Mouse (Mus musculus) midbrain, embryonic 15.5 days (tissue): ENCODE data around the gene Lhfpl3. TPM values are rescaled to one million over a fixed set of nuclear protein-coding genes. Genes with fewer than 3 reads are reported as not detected.

ENCODE experiments used
- ATAC-seq: fragments of 200-750 bp; cut with Nextera tagmentation; replicated peaks from 2 replicates; pipeline ENCODE4 v1.8.0; 2017; ENCODE audit warnings: moderate TSS enrichment
- H3K27ac ChIP-seq: fragments of 300-500 bp; sonication (generic); 2 replicates; pipeline ENCODE4 v1.5.1; 2015; ENCODE audit warnings: mild to moderate bottlenecking, inconsistent platforms
- H3K27me3 ChIP-seq: fragments of 300-500 bp; sonication (generic); replicated peaks from 2 replicates; pipeline ENCODE4 v1.6.1; 2015; ENCODE audit warnings: inconsistent platforms
- H3K36me3 ChIP-seq: fragments of 300-500 bp; sonication (generic); replicated peaks from 2 replicates; pipeline ENCODE4 v1.6.1; 2015; ENCODE audit warnings: inconsistent platforms
- H3K4me1 ChIP-seq: fragments of 300-500 bp; sonication (generic); 2 replicates; pipeline ENCODE4 v1.6.1; 2015; ENCODE audit warnings: inconsistent platforms
- H3K4me2 ChIP-seq: fragments of 300-500 bp; sonication (generic); 2 replicates; pipeline ENCODE4 v1.6.1; 2015; ENCODE audit warnings: inconsistent platforms, mild to moderate bottlenecking, moderate library complexity
- H3K4me3 ChIP-seq: fragments of 300-500 bp; sonication (generic); 2 replicates; pipeline ENCODE4 v1.5.1; 2015; ENCODE audit warnings: mild to moderate bottlenecking, inconsistent platforms
- H3K9ac ChIP-seq: fragments of 300-500 bp; sonication (generic); 2 replicates; pipeline ENCODE4 v1.6.1; 2015; ENCODE audit warnings: mild to moderate bottlenecking, inconsistent platforms
- H3K9me3 ChIP-seq: fragments of 300-500 bp; sonication (generic); 2 replicates; pipeline ENCODE4 v1.6.1; 2016; ENCODE audit warnings: inconsistent platforms
- WGBS: fragments of 180-500 bp; shearing (Covaris S2); methylation state at CpG from one replicate; pipeline ENCODE4 v1.1.7; 2015; ENCODE audit warnings: mixed read lengths; 5-methylcytosine and 5-hydroxymethylcytosine counted together
- polyA plus RNA-seq: library from polyadenylated mRNA; unstranded; fragments of >200 nt; fragmentation: Nextera tagmentation; extraction: Ambion mirVana; gene quantifications from 2 replicates; pipeline ENCODE4 v1.2.1, GENCODE M21; 2015

Lhfpl3 gene
- polyA plus RNA-seq, 1 experiment from 2014 or later, result 21.0 TPM

DNA sequence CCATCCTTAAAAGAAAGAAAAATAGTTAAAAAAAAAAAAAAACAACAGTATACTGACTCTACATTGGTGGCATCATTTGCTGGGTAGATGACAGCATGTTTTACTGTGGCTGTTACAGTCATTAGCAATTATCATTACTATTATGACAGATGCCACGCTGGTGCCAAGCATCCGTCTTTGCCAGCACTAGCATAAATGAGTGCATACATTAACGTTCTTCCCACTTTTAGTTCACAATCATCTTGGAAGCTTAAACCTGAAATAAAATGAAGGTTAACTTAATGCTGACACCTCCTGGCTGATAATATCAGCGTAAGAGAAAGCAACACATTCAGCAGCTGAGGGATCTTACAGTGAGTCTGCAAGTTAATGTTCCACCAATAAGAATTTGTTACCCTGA, 451.0 kb downstream of the Lhfpl3 start:
- Histone ChIP-seq H3K36me3 (no peaks in the 10 kb centered on the region), H3K9ac (no peak overlapping the region), H3K4me3 (no peak overlapping the region), H3K4me2 (no peak overlapping the region), H3K4me1 (no peaks in the 10 kb centered on the region), H3K27ac (no peak overlapping the region), H3K9me3 (no peaks in the 10 kb centered on the region), H3K27me3 (no peaks in the 10 kb centered on the region)
- ATAC-seq, result peak; percentile 73
- 53% methylated on average over 4 of the region's 4 CpGs for WGBS

DNA sequence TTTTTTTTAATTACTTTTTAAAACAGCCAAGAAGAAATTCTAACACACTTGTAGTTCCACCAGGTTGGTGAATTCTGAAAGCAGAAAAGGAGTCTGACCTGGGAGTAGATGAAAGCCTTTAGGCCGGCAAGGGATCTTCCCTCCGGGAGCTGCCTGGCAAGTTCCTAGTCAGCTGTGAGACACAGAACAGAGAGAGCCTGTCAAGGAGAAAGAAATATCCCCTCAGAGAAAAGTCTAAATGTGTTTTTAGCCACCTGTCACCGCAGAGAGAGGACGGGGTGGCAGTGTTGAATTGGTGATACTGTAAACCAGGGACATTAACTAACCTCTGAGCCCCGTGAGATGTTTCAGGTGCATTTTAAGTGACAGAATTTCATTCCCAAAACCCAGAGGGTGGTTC, 467.2 kb downstream of the Lhfpl3 start:
- Histone ChIP-seq H3K4me2 (no peak overlapping the region), H3K36me3 (no peaks in the 10 kb centered on the region)

DNA sequence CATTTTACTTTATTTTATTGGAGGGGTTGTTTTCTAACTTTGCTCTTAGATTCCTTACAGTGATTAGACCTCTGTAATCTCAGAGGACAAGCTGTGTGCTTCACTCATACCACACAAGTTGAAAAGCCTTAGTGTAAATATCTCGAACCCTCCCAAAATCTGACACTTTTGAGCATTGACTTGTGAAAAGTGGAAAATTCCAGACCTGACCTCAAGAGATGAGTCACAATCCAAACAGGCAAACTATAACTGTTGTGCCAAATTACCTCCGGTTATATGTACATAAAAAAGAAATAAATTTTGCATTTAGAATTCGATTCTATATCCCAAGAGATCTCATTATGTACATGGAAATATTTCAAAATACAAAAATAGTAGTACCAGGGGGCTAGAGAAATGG, 468.8 kb downstream of the Lhfpl3 start:
- Histone ChIP-seq H3K9me3 (no peaks in the 10 kb centered on the region), H3K4me2 (no peak overlapping the region), H3K27me3 (no peaks in the 10 kb centered on the region), H3K4me3 (no peak overlapping the region), H3K4me1 (no peaks in the 10 kb centered on the region), H3K27ac (no peak overlapping the region), H3K9ac (no peak overlapping the region), H3K36me3 (no peaks in the 10 kb centered on the region)
- 83% methylated on average over 3 of the region's 3 CpGs for WGBS
- no peak for ATAC-seq

More for the DNA sequence above, 467.2 kb downstream of the Lhfpl3 start:
- whole genome bisulfite sequencing, result 70% methylated on average over 5 of the region's 5 CpGs
- H3K4me1 ChIP-seq, result no peaks in the 10 kb centered on the region
- H3K27ac ChIP-seq, result no peak overlapping the region
- no peak overlapping the region for H3K4me3 ChIP-seq
- no peaks in the 10 kb centered on the region for H3K9me3 ChIP-seq
- no peaks in the 10 kb centered on the region for H3K27me3 ChIP-seq
- H3K9ac ChIP-seq, result no peak overlapping the region
- ATAC-seq, result no peak

DNA sequence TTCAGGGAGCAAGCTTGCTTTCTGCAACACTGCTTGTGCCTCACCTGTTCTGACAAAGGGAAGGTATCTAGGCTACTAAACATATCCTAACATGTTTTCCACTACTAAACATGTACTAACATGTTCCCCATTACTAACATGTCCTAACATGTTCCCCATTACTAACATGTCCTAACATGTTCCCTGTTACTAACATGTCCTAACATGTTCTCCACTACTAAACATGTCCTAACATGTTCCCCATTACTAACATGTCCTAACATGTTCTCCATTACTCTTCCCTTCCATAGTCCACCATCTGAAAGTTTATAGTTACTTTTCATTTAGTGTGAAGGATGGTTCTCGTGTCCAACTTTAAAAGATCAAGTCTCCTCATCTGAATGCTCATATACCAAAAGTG, 473.8 kb downstream of the Lhfpl3 start:
- no peaks in the 10 kb centered on the region for H3K27me3 ChIP-seq
- no peak overlapping the region for H3K4me2 ChIP-seq
- 0 out of 2 replicates have a peak, but pooled peaks cover under 1% of the 10 kb centered on the region for H3K4me1 ChIP-seq
- 92% methylated on average over 1 of the region's 1 CpGs for WGBS
- no peaks in the 10 kb centered on the region for H3K36me3 ChIP-seq
- no peak overlapping the region for H3K27ac ChIP-seq
- H3K9ac ChIP-seq, result no peak overlapping the region
- no peaks in the 10 kb centered on the region for H3K9me3 ChIP-seq
- no peak for ATAC-seq
- H3K4me3 ChIP-seq, result no peak overlapping the region

DNA sequence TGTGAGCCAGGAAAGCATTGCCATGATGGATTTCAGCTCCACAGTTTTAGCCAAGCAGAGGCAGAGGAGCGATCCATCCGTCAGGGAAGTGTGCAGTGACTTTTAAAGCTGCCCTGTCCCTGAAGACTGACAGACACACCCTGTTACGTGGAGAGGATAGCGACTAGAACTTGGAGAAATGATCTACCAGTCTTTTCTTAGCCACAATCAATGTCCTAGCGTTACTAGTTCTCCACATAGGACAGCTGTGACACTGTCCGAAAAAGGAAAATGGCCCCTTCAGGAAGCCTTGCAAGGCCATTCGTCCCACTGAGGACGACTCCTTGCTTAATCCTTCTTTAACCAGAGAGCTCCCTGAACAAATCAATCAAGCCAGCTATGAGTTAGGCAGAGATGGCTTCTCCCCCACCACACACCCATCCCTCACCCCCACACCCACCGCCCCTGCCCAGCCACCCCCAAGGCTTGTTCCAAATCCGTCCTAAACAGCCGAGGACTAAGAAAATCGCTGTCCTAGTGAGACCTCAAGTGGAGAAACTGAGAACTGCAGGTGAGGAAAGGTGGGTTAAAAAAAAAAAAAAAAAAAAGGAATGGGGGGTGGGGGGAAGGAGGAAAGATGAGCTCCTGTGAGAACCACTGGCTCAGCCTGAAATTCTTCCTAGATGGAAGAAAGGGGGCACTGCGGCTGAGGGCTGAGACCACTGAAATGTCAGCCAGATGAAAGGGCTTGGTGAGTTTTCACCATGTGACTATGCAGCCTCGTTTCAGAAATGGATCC, 479.1 kb downstream of the Lhfpl3 start:
- Histone ChIP-seq H3K4me1 (0 out of 2 replicates have a peak, but pooled peaks cover 3% of the 10 kb centered on the region), H3K36me3 (no peaks in the 10 kb centered on the region), H3K27ac (peak overlapping the region; percentile 53; the same call in 1 of the 2 replicates), H3K9ac (peak overlapping the region; percentile 61), H3K9me3 (no peaks in the 10 kb centered on the region), H3K27me3 (no peaks in the 10 kb centered on the region), H3K4me2 (peak overlapping the region; percentile 60), H3K4me3 (peak overlapping the region; percentile 40)
- 14% methylated on average over 14 of the region's 14 CpGs for WGBS
- peak; percentile 92 for ATAC-seq

DNA sequence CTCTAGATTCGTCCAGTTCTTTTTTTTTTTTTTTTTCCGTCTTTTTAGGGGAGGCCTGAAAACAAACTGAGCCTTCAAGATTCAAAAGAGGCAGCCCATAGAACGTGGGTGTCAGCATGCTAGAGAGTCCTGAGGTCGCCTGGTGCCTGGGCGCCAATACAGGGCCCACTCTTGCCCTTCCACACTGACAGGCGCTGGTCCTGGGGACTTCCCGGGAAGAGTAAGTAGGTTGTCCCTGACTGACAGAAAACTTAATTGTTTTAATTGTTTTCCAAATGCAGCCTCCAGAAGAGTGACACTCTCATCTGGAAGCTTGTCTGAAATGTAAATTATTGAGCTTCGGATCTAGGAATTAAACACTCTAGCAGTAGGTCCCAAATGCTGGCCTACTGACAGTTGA, 479.8 kb downstream of the Lhfpl3 start:
- no peak overlapping the region for H3K4me3 ChIP-seq
- H3K4me1 ChIP-seq, result 0 out of 2 replicates have a peak, but pooled peaks cover 3% of the 10 kb centered on the region
- no peaks in the 10 kb centered on the region for H3K27me3 ChIP-seq
- H3K36me3 ChIP-seq, result no peaks in the 10 kb centered on the region
- WGBS, result 21% methylated on average over 8 of the region's 8 CpGs
- no peak overlapping the region for H3K27ac ChIP-seq
- no peaks in the 10 kb centered on the region for H3K9me3 ChIP-seq
- peak; percentile 63; the same call in 1 of the 2 replicates for ATAC-seq
- peak overlapping the region; percentile 60; the same call in 1 of the 2 replicates for H3K4me2 ChIP-seq
- no peak overlapping the region for H3K9ac ChIP-seq

DNA sequence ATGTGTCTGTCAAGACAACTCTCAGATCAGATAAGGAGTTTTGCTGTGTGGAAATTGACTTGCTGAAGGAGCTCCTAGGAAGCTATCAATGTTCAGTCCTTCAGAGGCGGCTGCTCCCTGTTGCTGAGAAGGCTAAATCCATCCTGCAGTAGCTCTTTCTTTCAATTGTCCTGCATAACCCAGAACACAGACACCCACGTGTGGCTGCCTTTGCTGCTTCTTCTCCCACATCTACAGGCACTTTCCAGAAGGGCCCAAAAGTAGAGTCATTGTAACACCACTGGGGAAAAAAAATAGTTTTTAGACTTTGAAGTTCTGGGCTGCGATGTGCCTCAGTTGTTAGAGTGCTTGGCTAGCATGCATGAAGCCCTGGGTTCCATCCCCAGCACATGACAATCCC, 480.9 kb downstream of the Lhfpl3 start:
- Histone ChIP-seq H3K4me3 (no peak overlapping the region), H3K27me3 (no peaks in the 10 kb centered on the region), H3K9me3 (no peaks in the 10 kb centered on the region), H3K9ac (no peak overlapping the region), H3K4me2 (no peak overlapping the region), H3K4me1 (0 out of 2 replicates have a peak, but pooled peaks cover 3% of the 10 kb centered on the region), H3K36me3 (no peaks in the 10 kb centered on the region), H3K27ac (no peak overlapping the region)
- ATAC-seq, result no peak
- 71% methylated on average over 3 of the region's 3 CpGs for WGBS

DNA sequence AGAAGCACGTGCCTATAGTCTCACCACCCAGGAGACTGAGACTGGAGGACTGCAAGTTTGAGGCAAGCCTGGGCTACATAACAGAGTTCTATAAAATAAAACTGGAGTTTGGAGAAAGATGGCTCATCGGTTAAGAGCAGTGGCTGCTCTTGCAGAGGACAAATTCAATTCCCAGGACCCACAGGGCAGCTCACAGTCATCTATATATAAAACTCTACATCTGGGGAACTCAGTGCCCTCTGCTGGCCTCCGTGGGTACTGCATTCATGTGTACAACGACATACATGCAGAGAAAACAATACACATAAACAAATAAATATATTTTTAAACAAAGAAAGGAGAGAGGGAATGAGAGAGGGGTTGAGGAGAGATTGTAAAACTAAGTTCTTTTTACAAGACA, 501.1 kb downstream of the Lhfpl3 start:
- Histone ChIP-seq H3K27me3 (no peaks in the 10 kb centered on the region), H3K4me3 (no peak overlapping the region), H3K27ac (no peak overlapping the region), H3K9ac (no peak overlapping the region), H3K36me3 (no peaks in the 10 kb centered on the region), H3K4me1 (no peaks in the 10 kb centered on the region), H3K9me3 (no peaks in the 10 kb centered on the region), H3K4me2 (no peak overlapping the region)
- no peak for ATAC-seq
- 45% methylated on average over 4 of the region's 4 CpGs for WGBS

DNA sequence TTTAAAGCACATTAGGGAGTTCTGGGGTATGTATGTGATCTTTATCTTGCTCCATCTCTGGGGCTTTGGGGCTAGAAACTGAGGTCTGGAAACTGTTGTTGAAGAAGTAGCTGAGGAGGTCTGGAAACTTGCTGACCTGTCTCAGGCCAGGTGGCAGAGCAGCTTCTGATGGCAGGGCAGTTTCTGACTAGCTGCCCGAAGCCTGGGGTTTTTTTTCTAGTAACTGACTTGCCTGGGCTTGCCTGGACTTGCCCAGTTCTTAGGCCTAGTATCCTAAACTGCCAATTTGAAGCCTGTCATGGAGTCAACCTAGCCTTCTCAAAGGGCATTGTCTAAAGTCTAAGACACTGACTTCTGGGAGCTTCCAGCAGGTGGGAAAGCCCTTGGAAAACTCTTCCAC, 501.9 kb downstream of the Lhfpl3 start:
- H3K4me1 ChIP-seq, result no peaks in the 10 kb centered on the region
- H3K36me3 ChIP-seq, result no peaks in the 10 kb centered on the region
- H3K27ac ChIP-seq, result no peak overlapping the region
- no peaks in the 10 kb centered on the region for H3K27me3 ChIP-seq
- H3K4me2 ChIP-seq, result no peak overlapping the region
- H3K9me3 ChIP-seq, result no peaks in the 10 kb centered on the region
- 83% methylated on average over 1 of the region's 1 CpGs for WGBS
- no peak overlapping the region for H3K4me3 ChIP-seq
- H3K9ac ChIP-seq, result no peak overlapping the region
- ATAC-seq, result no peak

DNA sequence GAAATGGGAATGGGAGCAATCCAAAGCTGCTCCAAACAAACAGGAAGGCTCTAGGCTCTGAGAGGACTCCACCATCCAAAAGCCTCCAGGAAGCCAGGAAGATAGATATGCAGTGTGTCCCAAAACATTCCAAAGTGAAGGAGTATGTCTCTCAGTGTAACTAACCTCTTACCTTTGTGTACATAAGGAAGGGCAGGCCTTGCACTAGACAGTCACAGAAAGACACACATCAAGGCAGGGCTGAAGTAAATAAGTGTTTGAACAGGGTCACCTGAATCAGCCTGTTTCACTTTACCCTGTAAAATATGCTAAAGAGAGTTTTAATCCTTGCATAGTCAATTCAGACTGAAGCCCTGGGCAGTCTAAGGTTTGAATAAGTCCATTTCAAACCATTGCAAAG, 502.4 kb downstream of the Lhfpl3 start:
- no peaks in the 10 kb centered on the region for H3K9me3 ChIP-seq
- H3K4me1 ChIP-seq, result no peaks in the 10 kb centered on the region
- no peak overlapping the region for H3K9ac ChIP-seq
- ATAC-seq, result no peak
- H3K36me3 ChIP-seq, result no peaks in the 10 kb centered on the region
- H3K27me3 ChIP-seq, result no peaks in the 10 kb centered on the region
- H3K27ac ChIP-seq, result no peak overlapping the region
- H3K4me2 ChIP-seq, result no peak overlapping the region
- no peak overlapping the region for H3K4me3 ChIP-seq

DNA sequence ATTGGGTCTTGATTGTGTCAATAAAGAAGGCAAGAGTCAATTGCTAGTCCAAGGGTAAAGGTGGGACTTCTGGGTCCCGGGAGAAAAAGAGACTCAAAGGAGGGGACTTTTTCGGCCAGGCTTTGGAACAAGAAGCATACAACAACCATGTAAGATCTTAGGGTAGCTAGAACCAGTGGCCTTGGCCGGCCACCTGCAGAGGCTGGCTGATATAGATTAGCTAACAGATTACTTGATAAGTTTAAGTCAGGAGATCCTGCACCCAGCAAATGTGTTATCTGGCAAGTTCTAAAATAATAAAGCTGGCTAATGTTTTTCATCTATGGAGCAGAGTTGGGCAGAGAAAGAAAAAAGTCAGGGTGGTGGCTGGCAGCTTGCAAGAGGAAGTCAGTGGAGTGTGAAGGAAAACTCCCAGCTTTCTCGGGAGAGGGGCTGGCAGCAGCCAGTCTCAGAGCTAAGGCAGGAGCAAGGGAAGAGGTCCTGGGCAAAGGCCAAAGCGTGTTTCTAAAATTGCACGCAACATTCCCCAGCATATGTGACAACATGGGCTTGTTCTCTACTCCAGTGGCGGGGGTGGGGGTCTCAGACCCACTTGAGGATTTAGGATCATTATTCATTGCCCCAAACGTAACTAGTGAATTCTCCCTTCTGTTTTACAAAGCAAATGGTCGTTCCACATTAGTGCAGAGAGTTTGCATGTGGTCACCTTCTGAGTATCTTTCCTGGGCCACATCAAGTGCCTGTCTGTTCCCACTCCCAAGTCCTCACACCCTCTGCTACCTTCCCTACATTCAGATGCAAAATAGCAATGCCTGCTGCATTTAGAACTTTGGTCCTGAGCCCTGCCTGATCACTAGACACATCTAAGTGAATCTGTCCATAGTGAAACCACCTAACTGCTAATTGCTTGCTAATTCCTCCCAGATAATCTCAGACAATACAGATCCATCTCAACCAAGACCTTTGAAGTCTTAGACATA, 504.3 kb downstream of the Lhfpl3 start:
- Histone ChIP-seq H3K27ac (no peak overlapping the region), H3K9ac (no peak overlapping the region), H3K4me3 (no peak overlapping the region), H3K36me3 (no peaks in the 10 kb centered on the region), H3K27me3 (no peaks in the 10 kb centered on the region), H3K9me3 (no peaks in the 10 kb centered on the region), H3K4me1 (no peaks in the 10 kb centered on the region), H3K4me2 (no peak overlapping the region)
- 52% methylated on average over 9 of the region's 9 CpGs for WGBS
- no peak for ATAC-seq

DNA sequence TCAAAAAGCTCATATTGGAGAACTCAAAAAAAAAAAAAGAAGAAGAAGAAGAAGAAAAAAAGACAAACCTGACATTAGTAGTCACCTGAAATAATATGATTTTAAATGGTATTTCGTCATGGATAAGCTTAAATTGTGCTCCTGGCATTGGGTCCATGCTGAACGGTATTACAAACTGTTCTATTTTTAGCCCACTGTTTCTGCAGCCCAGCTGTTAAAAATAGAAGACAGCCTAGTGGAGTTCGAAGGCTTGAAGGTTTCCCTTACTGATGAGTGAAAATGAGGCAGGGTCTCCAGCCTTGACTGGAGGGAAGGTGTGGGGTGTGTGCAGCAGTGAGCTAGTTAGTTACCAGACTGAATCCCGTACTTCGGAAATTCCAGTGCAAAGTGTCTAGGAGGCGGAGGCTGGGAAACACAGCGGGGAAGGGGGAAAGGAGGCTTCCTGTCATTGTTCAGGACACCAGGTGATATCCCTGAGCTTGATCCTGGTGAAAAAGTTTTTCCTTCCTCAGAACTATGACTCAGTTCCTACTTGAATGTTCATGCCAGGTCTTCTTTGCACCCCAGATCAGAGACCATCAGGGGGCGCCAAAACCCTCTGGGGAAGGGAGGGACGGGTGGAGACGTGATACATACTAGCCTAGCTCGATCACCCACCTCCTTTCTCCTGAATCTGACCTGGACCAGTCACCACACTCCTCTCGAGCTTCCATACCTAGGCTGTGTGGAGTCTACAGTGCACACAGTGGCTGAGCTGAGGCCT, 505.8 kb downstream of the Lhfpl3 start:
- Histone ChIP-seq H3K9me3 (no peaks in the 10 kb centered on the region), H3K4me1 (no peaks in the 10 kb centered on the region), H3K4me2 (no peak overlapping the region), H3K27ac (no peak overlapping the region), H3K4me3 (no peak overlapping the region), H3K36me3 (no peaks in the 10 kb centered on the region), H3K27me3 (no peaks in the 10 kb centered on the region), H3K9ac (no peak overlapping the region)
- 39% methylated on average over 12 of the region's 12 CpGs for WGBS
- ATAC-seq, result 0 out of 2 replicates have a peak, but pooled peaks have one; percentile 37
